Mouse (Mus musculus) right cerebral cortex, postnatal 36 days (tissue): Measurements from ENCODE around the gene Lmntd1.

ENCODE experiments used
- DNase-seq, 2 experiments: peaks; one replicate each; pipeline ENCODE4 v3.0.0; 2022; ENCODE audit warnings: low spot score in 2 of 2, mixed read lengths in 1 of 2

Lmntd1 gene

GRCm38 (mm10) chr6:145614219-145614618, at the start of gene Lmntd1:
Gene Lmntd1, minus strand, starts transcription at chr6:145614319.
- DNase-seq, result no peak

- DNase-seq, result no peak
These were observed 46.8 kb upstream of the Lmntd1 start for GRCm38 (mm10) chr6:145660943-145661342.

GRCm38 (mm10) chr6:145659116-145659515, 45.0 kb upstream of the Lmntd1 start:
- no peak for DNase-seq

- DNase-seq, result no peak
These were observed 42.8 kb upstream of the Lmntd1 start for GRCm38 (mm10) chr6:145656740-145657591.

- no peak for DNase-seq
These were observed 41.6 kb upstream of the Lmntd1 start for GRCm38 (mm10) chr6:145655678-145656077.

- no peak for DNase-seq
These were observed 40.1 kb upstream of the Lmntd1 start for GRCm38 (mm10) chr6:145654062-145654836.

GRCm38 (mm10) chr6:145653626-145654025, 39.5 kb upstream of the Lmntd1 start:
- DNase-seq, result no peak

GRCm38 (mm10) chr6:145652986-145653385, 38.9 kb upstream of the Lmntd1 start:
- no peak for DNase-seq

- no peak for DNase-seq
These were observed 37.9 kb upstream of the Lmntd1 start for GRCm38 (mm10) chr6:145651976-145652375.

GRCm38 (mm10) chr6:145640971-145641506, 26.9 kb upstream of the Lmntd1 start:
- no peak for DNase-seq

- no peak for DNase-seq
These were observed 24.1 kb upstream of the Lmntd1 start for GRCm38 (mm10) chr6:145638248-145638647.

- DNase-seq, result no peak
These were observed 22.6 kb upstream of the Lmntd1 start for GRCm38 (mm10) chr6:145636682-145637081.

GRCm38 (mm10) chr6:145634454-145634853, 20.3 kb upstream of the Lmntd1 start:
- no peak for DNase-seq

- DNase-seq, result no peak
These were observed 16.1 kb upstream of the Lmntd1 start for GRCm38 (mm10) chr6:145630269-145630668.

GRCm38 (mm10) chr6:145623141-145623540, 9.0 kb upstream of the Lmntd1 start:
- no peak for DNase-seq

GRCm38 (mm10) chr6:145616402-145617229, 2.5 kb upstream of the Lmntd1 start:
- DNase-seq, result no peak

- no peak for DNase-seq
These were observed 1.6 kb upstream of the Lmntd1 start, which contains the start of gene Tuba3b for GRCm38 (mm10) chr6:145615666-145616210. Gene Tuba3b, plus strand, starts transcription at chr6:145615757.

- DNase-seq, result no peak
These were observed 1.5 kb downstream of the Lmntd1 start for GRCm38 (mm10) chr6:145612611-145613010.

- DNase-seq, result no peak
These were observed 3.2 kb downstream of the Lmntd1 start for GRCm38 (mm10) chr6:145610901-145611300.

- no peak for DNase-seq
These were observed 5.4 kb downstream of the Lmntd1 start for GRCm38 (mm10) chr6:145608693-145609092.

- DNase-seq, result no peak
These were observed 6.4 kb downstream of the Lmntd1 start for GRCm38 (mm10) chr6:145607746-145608145.
